Mouse (Mus musculus) ES-E14 (cell line): ENCODE data around the gene Gm10142.

ENCODE experiments used
- CHD2 ChIP-seq: IDR thresholded peaks from 2 replicates; pipeline ENCODE4 v1.6.1; 2014; ENCODE audit warnings: mild to moderate bottlenecking, low read depth, low read length, inconsistent platforms
- HCFC1 ChIP-seq: IDR thresholded peaks from 2 replicates; pipeline ENCODE4 v1.6.1; 2012; ENCODE audit warnings: low read length, inconsistent platforms, borderline replicate concordance; ENCODE audit not compliant: insufficient read depth
- MAFK ChIP-seq: IDR thresholded peaks from 2 replicates; pipeline ENCODE4 v1.6.1; 2014; ENCODE audit warnings: mild to moderate bottlenecking, low read depth, low read length, inconsistent platforms; ENCODE audit not compliant: insufficient read depth
- ZC3H11A ChIP-seq: IDR thresholded peaks from 2 replicates; pipeline ENCODE4 v1.6.1; 2012; ENCODE audit warnings: low read depth, mild to moderate bottlenecking, inconsistent platforms, low read length, borderline replicate concordance
- ZNF384 ChIP-seq: IDR thresholded peaks from 2 replicates; pipeline ENCODE4 v1.6.1; 2012; ENCODE audit warnings: low read depth, low read length, inconsistent platforms

DNA sequence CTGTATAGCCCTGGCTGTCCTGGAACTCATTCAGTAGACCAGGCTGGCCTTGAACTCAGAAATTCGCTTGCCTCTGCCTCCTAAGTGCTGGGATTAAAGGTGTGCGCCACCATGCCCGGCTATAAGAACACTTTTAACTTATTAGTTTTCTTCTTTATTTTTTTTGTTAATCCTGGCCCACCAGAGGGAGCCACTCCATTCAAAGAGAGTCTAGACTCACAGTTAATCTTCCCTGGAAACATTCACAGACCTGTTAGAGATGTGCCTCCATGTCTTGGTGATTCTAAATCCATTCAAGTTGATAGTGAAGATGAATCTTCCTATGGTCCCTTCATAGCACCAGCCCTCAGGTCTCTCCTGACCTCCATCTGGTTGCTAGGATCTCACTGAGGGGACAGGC, 5.8 kb upstream of the Gm10142 start:
- TF ChIP-seq ZC3H11A (no peak), HCFC1 (no peak), MAFK (no peak), CHD2 (no peak), ZNF384 (no peak)
